Mouse (Mus musculus): ENCODE data around the gene Large1. TPM values are rescaled to one million over a fixed set of nuclear protein-coding genes. Genes with fewer than 3 reads are reported as not detected.

The Large1 gene
- polyA plus RNA-seq, 1 experiment from 2014 or later, result 6.6 TPM

DNA sequence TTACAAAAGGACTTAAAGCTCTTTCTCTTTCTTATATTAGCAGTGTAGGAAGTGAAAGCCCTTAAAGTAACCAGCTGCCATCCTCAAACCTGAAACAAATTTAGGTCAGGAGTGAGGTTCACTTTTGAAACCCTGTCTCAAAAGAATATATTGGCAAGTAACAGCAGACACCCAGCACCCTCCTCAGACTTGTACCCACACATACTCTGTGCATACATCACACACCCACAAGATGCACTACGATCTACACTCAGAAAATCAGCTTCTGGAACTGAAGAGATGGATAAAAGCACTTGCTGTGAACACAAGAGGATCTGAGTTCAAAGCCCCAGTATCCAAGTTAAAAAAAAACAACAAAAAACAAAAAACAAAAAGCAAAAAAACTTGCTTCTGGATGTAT lies 119.1 kb downstream of the Large1 start:
- H3K9ac ChIP-seq (ENCODE audit: low read length), result no peak overlapping the region
- H3K4me3 ChIP-seq (ENCODE audit: low read depth, low read length), result no peak overlapping the region
- H3K4me1 ChIP-seq (ENCODE audit: control insufficient read depth, insufficient read depth, low read length), result no peaks in the 10 kb centered on the region
- no peak overlapping the region for H3K4me2 ChIP-seq (ENCODE audit: low read depth, severe bottlenecking)
- no peaks in the 10 kb centered on the region for H3K27me3 ChIP-seq (ENCODE audit: control insufficient read depth, insufficient read depth, low read length)
- no peak overlapping the region for H3K27ac ChIP-seq (replicated peaks; ENCODE audit: low read depth, low read length)
- 94% methylated on average over 1 of the region's 1 CpGs for WGBS
- no peaks in the 10 kb centered on the region for H3K36me3 ChIP-seq (ENCODE audit: control insufficient read depth, insufficient read depth, low read length)
- no peaks in the 10 kb centered on the region for H3K9me3 ChIP-seq (ENCODE audit: control insufficient read depth, low read length)
- DNase-seq (ENCODE audit: low spot score), result no peak
- ATAC-seq (ENCODE audit: insufficient number of reproducible peaks, low FRiP score, low TSS enrichment, low read depth), result no peak

DNA sequence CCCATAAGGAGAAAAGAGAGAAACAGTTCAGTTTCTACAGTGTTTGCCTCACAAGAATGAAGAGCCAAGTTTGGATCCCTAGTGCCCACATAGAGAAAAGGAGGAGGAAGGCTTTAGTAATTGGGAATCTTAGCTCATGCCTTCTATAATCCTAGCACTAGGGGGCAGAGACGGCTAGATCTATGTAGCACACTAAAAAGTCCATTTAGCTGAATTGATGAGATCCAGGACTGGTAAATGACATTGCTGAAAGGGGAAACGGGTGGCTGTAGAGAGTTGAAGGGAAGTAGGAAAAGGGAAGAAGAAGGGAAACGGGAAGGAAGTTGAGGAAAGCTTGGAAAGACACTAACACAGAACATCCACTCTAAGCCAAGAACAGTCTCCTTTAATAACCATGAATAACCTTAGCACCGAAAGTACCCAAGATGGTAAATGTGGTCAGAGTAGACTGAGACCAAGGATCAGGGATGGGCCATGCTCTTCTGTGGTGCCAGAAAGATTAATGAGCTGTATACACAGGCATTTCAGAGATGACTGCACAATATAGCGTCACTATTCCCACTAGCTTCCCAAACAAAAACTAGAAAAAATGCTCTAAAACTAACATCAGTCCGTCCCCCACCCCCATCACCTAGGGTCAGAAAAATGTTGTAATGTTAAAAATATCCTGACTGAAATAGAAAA lies 119.8 kb downstream of the Large1 start:
- Histone ChIP-seq H3K9me3 (ENCODE audit: control insufficient read depth, low read length) (no peaks in the 10 kb centered on the region), H3K27ac (replicated peaks; ENCODE audit: low read depth, low read length) (no peak overlapping the region), H3K9ac (ENCODE audit: low read length) (no peak overlapping the region), H3K36me3 (ENCODE audit: control insufficient read depth, insufficient read depth, low read length) (no peaks in the 10 kb centered on the region), H3K4me3 (ENCODE audit: low read depth, low read length) (no peak overlapping the region), H3K4me1 (ENCODE audit: control insufficient read depth, insufficient read depth, low read length) (no peaks in the 10 kb centered on the region), H3K4me2 (ENCODE audit: low read depth, severe bottlenecking) (no peak overlapping the region), H3K27me3 (ENCODE audit: control insufficient read depth, insufficient read depth, low read length) (no peaks in the 10 kb centered on the region)
- DNase-seq (ENCODE audit: low spot score) (peak; percentile 20), ATAC-seq (ENCODE audit: insufficient number of reproducible peaks, low FRiP score, low TSS enrichment, low read depth) (no peak)
- 57% methylated on average over 6 of the region's 6 CpGs for WGBS

DNA sequence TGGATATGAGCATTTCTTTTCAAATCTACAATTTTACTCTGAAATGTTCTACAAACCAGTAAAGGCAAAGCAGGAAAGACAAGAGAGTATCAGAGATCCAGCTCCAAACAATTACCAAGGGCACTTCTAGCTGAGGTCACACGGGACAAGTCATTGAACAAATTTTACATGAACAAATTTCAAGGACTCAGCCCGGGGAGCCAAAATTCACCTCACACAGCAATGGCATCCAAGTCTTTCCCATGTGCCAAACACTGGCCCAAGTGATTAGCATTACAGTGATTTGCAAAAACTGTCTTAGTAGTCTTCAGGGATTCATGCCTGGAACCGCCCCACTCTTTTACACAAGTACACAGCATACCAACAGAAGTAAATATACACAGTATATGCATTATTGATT lies 126.5 kb downstream of the Large1 start:
- no peaks in the 10 kb centered on the region for H3K4me1 ChIP-seq (ENCODE audit: control insufficient read depth, insufficient read depth, low read length)
- 87% methylated on average over 3 of the region's 3 CpGs for WGBS
- no peaks in the 10 kb centered on the region for H3K27me3 ChIP-seq (ENCODE audit: control insufficient read depth, insufficient read depth, low read length)
- H3K9me3 ChIP-seq (ENCODE audit: control insufficient read depth, low read length), result no peaks in the 10 kb centered on the region
- H3K4me2 ChIP-seq (ENCODE audit: low read depth, severe bottlenecking), result no peak overlapping the region
- DNase-seq (ENCODE audit: low spot score) (no peak), ATAC-seq (ENCODE audit: insufficient number of reproducible peaks, low FRiP score, low TSS enrichment, low read depth) (no peak)
- H3K4me3 ChIP-seq (ENCODE audit: low read depth, low read length), result no peak overlapping the region
- no peaks in the 10 kb centered on the region for H3K36me3 ChIP-seq (ENCODE audit: control insufficient read depth, insufficient read depth, low read length)
- H3K27ac ChIP-seq (replicated peaks; ENCODE audit: low read depth, low read length), result no peak overlapping the region
- no peak overlapping the region for H3K9ac ChIP-seq (ENCODE audit: low read length)

DNA sequence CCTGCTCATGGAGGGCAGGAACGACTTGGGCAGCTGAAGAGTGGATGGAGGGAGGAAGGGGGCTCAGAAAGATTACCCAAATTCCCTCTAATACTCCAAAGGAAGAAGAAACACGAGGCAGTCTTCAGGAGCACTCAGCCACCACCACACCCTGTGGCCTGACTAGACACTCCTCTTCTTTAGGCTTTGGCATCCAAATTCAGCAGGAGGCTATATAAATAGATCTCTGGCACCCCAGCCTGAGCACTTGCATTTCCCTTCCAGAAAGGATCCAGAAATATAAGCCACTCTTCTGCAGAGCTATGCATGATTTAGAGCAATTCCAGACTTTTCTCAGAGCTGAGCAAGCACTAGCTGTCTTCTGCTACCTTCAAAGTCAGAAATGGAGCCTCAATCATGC lies 127.7 kb downstream of the Large1 start:
- Histone ChIP-seq H3K27ac (replicated peaks; ENCODE audit: low read depth, low read length) (no peak overlapping the region), H3K9me3 (ENCODE audit: control insufficient read depth, low read length) (no peaks in the 10 kb centered on the region), H3K27me3 (ENCODE audit: control insufficient read depth, insufficient read depth, low read length) (no peaks in the 10 kb centered on the region), H3K4me2 (ENCODE audit: low read depth, severe bottlenecking) (no peak overlapping the region), H3K36me3 (ENCODE audit: control insufficient read depth, insufficient read depth, low read length) (no peaks in the 10 kb centered on the region), H3K4me1 (ENCODE audit: control insufficient read depth, insufficient read depth, low read length) (no peaks in the 10 kb centered on the region), H3K9ac (ENCODE audit: low read length) (no peak overlapping the region), H3K4me3 (ENCODE audit: low read depth, low read length) (no peak overlapping the region)
- ATAC-seq (ENCODE audit: insufficient number of reproducible peaks, low FRiP score, low TSS enrichment, low read depth) (no peak), DNase-seq (ENCODE audit: low spot score) (no peak)
- 72% methylated on average over 2 of the region's 2 CpGs for WGBS

DNA sequence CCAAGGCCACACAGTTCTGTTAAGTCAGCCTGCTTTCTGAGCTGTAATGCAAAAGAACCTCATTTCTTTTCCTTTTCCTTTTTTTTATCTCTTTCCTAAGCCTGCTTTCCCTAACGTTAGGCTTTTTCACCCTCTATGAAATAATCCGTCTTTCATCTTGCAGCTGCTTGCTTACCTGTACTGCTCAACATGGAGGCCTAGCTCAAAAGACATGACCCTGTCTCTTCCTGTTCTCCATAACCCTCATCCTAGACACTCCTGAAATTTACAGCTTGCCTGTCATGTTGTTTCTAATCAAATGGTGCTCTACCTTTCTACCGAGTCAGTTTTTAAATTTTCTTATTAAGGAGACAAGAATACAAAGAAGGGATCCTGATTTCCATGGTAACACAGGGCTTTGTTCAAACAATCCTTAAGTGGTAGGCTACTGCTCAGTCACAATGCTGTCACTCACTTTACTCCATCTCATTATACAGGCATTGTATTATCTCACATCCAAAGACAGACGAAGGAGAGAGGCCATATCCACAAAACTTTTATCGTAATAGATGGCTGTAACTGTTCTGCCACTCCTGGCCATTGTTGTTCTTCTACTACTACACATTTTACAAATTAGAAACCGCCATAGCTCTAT lies 134.0 kb downstream of the Large1 start:
- no peaks in the 10 kb centered on the region for H3K27me3 ChIP-seq (ENCODE audit: control insufficient read depth, insufficient read depth, low read length)
- no peaks in the 10 kb centered on the region for H3K9me3 ChIP-seq (ENCODE audit: control insufficient read depth, low read length)
- 92% methylated on average over 6 of the region's 6 CpGs for WGBS
- H3K27ac ChIP-seq (replicated peaks; ENCODE audit: low read depth, low read length), result no peak overlapping the region
- ATAC-seq (ENCODE audit: insufficient number of reproducible peaks, low FRiP score, low TSS enrichment, low read depth) (no peak), DNase-seq (ENCODE audit: low spot score) (no peak)
- no peak overlapping the region for H3K4me3 ChIP-seq (ENCODE audit: low read depth, low read length)
- H3K36me3 ChIP-seq (ENCODE audit: control insufficient read depth, insufficient read depth, low read length), result no peaks in the 10 kb centered on the region
- H3K9ac ChIP-seq (ENCODE audit: low read length), result no peak overlapping the region
- H3K4me2 ChIP-seq (ENCODE audit: low read depth, severe bottlenecking), result no peak overlapping the region
- H3K4me1 ChIP-seq (ENCODE audit: control insufficient read depth, insufficient read depth, low read length), result no peaks in the 10 kb centered on the region

DNA sequence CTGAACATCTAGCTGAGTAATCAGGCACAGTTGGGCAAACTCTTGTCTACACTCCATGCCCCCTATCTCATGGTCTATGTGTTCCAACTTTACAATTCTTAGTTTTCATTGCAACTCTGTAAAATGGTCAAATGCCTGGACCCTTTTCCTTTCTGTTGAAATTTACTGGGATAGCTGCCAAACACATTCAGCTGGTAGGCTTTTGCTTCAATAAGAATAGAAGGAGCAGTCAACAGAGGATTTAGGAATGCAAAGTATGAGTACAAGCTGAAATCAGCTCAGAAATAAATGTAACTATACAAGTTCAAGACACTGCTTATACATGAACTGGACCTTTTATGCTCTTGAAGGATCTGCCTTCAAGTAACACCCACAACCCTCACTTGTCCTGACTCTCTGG lies 146.5 kb downstream of the Large1 start:
- Histone ChIP-seq H3K27me3 (ENCODE audit: control insufficient read depth, insufficient read depth, low read length) (no peaks in the 10 kb centered on the region), H3K9ac (ENCODE audit: low read length) (no peak overlapping the region), H3K4me2 (ENCODE audit: low read depth, severe bottlenecking) (no peak overlapping the region), H3K4me1 (ENCODE audit: control insufficient read depth, insufficient read depth, low read length) (no peaks in the 10 kb centered on the region), H3K9me3 (ENCODE audit: control insufficient read depth, low read length) (no peaks in the 10 kb centered on the region), H3K27ac (replicated peaks; ENCODE audit: low read depth, low read length) (no peak overlapping the region), H3K4me3 (ENCODE audit: low read depth, low read length) (no peak overlapping the region), H3K36me3 (ENCODE audit: control insufficient read depth, insufficient read depth, low read length) (no peaks in the 10 kb centered on the region)
- no peak for ATAC-seq (ENCODE audit: insufficient number of reproducible peaks, low FRiP score, low TSS enrichment, low read depth)
- DNase-seq (ENCODE audit: low spot score), result no peak

DNA sequence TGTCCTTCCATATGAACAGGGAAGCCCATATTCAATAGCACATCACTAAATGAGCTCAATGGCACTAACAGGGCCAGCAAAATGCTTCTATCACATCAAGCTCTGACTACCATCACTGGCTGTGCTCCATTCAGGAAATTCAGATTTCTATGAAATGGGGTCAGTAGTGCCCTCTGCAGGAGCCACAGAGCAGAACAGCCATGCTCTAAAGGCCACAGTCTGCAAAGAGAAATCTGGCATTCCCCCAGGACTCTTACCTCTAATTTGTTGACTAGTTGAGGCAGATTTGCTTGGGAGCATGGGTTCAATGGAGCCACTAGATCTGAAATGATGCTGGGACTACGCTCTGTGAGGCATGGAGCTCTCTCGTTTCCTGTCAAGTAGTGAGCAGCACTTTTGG lies 151.5 kb downstream of the Large1 start:
- no peak for DNase-seq (ENCODE audit: low spot score)
- ATAC-seq (ENCODE audit: insufficient number of reproducible peaks, low FRiP score, low TSS enrichment, low read depth), result no peak
- Histone ChIP-seq H3K36me3 (ENCODE audit: control insufficient read depth, insufficient read depth, low read length) (no peaks in the 10 kb centered on the region), H3K27me3 (ENCODE audit: control insufficient read depth, insufficient read depth, low read length) (no peaks in the 10 kb centered on the region), H3K9ac (ENCODE audit: low read length) (no peak overlapping the region), H3K4me2 (ENCODE audit: low read depth, severe bottlenecking) (no peak overlapping the region), H3K27ac (replicated peaks; ENCODE audit: low read depth, low read length) (no peak overlapping the region), H3K9me3 (ENCODE audit: control insufficient read depth, low read length) (no peaks in the 10 kb centered on the region), H3K4me3 (ENCODE audit: low read depth, low read length) (no peak overlapping the region), H3K4me1 (ENCODE audit: control insufficient read depth, insufficient read depth, low read length) (no peaks in the 10 kb centered on the region)
- 70% methylated on average over 2 of the region's 2 CpGs for WGBS

DNA sequence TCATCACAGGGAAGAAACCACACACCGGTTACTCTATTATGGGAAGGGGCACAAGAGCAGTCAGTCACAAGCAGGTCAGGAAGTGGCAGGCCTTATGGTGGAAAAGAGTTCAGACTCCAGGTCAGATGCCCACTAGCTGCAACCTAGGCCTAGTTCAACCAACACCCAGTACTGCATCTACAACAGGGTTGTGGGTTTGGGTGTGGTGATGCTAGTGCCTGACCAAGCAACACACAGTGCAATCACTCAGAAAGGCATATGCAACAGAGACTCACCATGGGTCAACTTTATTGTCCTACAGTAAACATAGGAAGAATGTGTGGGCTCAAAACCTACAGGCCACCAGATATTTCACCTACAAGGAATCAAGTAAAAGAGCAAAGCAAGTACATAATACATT lies 155.6 kb downstream of the Large1 start:
- no peaks in the 10 kb centered on the region for H3K27me3 ChIP-seq (ENCODE audit: control insufficient read depth, insufficient read depth, low read length)
- no peak for DNase-seq (ENCODE audit: low spot score)
- no peak overlapping the region for H3K4me2 ChIP-seq (ENCODE audit: low read depth, severe bottlenecking)
- H3K27ac ChIP-seq (replicated peaks; ENCODE audit: low read depth, low read length), result no peak overlapping the region
- no peak overlapping the region for H3K4me3 ChIP-seq (ENCODE audit: low read depth, low read length)
- H3K9me3 ChIP-seq (ENCODE audit: control insufficient read depth, low read length), result no peaks in the 10 kb centered on the region
- no peak for ATAC-seq (ENCODE audit: insufficient number of reproducible peaks, low FRiP score, low TSS enrichment, low read depth)
- no peaks in the 10 kb centered on the region for H3K36me3 ChIP-seq (ENCODE audit: control insufficient read depth, insufficient read depth, low read length)
- H3K9ac ChIP-seq (ENCODE audit: low read length), result no peak overlapping the region
- H3K4me1 ChIP-seq (ENCODE audit: control insufficient read depth, insufficient read depth, low read length), result no peaks in the 10 kb centered on the region
- WGBS, result 97% methylated on average over 1 of the region's 1 CpGs

DNA sequence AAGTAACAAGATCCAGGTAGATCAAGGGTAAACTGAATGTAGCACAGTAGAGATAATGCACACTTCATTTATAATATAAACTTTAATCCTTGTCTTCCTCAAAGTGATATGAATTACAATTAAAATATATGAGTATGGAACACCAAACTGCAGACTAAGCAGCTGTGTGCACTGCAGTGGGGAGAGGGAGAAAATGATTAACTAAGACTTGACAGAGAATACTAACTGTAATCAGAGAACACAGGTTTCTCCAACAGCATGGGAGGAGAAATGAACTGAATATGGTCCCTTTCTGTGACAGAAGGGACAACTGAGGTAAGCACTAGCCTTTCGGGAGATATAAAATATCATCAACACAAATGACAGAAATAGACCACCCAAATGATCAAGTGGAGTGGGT lies 164.7 kb downstream of the Large1 start:
- no peaks in the 10 kb centered on the region for H3K36me3 ChIP-seq (ENCODE audit: control insufficient read depth, insufficient read depth, low read length)
- H3K9me3 ChIP-seq (ENCODE audit: control insufficient read depth, low read length), result no peaks in the 10 kb centered on the region
- H3K4me2 ChIP-seq (ENCODE audit: low read depth, severe bottlenecking), result no peak overlapping the region
- no peaks in the 10 kb centered on the region for H3K4me1 ChIP-seq (ENCODE audit: control insufficient read depth, insufficient read depth, low read length)
- H3K9ac ChIP-seq (ENCODE audit: low read length), result no peak overlapping the region
- WGBS, result 96% methylated on average over 1 of the region's 1 CpGs
- H3K27me3 ChIP-seq (ENCODE audit: control insufficient read depth, insufficient read depth, low read length), result no peaks in the 10 kb centered on the region
- DNase-seq (ENCODE audit: low spot score) (no peak), ATAC-seq (ENCODE audit: insufficient number of reproducible peaks, low FRiP score, low TSS enrichment, low read depth) (no peak)
- H3K4me3 ChIP-seq (ENCODE audit: low read depth, low read length), result no peak overlapping the region
- no peak overlapping the region for H3K27ac ChIP-seq (replicated peaks; ENCODE audit: low read depth, low read length)

All from limb, embryonic 11.5 days (tissue).